Mouse (Mus musculus) MEL (cell line): ENCODE measurements around the gene Ubr7.

Experiments used
- CTCF ChIP-seq, 3 experiments: IDR thresholded peaks in 2 of 3; conservative IDR thresholded peaks in 1 of 3; 2 replicates each; pipeline ENCODE4 v1.5.1; 2011 to 2012; ENCODE audit warnings: low read length in 3 of 3, low read depth in 2 of 3, mild to moderate bottlenecking in 2 of 3, improper control_type of control experiment in 1 of 3, inconsistent platforms in 1 of 3, mixed read lengths in 1 of 3, moderate library complexity in 1 of 3; ENCODE audit not compliant: control insufficient read depth in 1 of 3, insufficient read depth in 1 of 3, poor library complexity in 1 of 3, severe bottlenecking in 1 of 3
- E2F4 ChIP-seq: IDR thresholded peaks from 2 replicates; pipeline ENCODE4 v1.6.1; 2011; ENCODE audit warnings: low read depth, low read length, improper control_type of control experiment, borderline replicate concordance
- ETS1 ChIP-seq: IDR thresholded peaks from 2 replicates; pipeline ENCODE4 v1.6.1; 2012; ENCODE audit warnings: low read depth, mild to moderate bottlenecking, inconsistent platforms, low read length, improper control_type of control experiment, moderate library complexity
- POLR2A ChIP-seq, 2 experiments: IDR thresholded peaks; 2 replicates each; pipeline ENCODE4 v1.6.1; 2011 to 2012; ENCODE audit warnings: low read length in 2 of 2, mild to moderate bottlenecking in 2 of 2, control low read depth in 1 of 2, improper control_type of control experiment in 1 of 2, low read depth in 1 of 2, moderate library complexity in 1 of 2; ENCODE audit not compliant: control insufficient read depth in 1 of 2, insufficient read depth in 1 of 2, poor library complexity in 1 of 2
- POLR2AphosphoS2 ChIP-seq: IDR thresholded peaks from 2 replicates; pipeline ENCODE4 v1.6.1; 2011; ENCODE audit warnings: low read length, improper control_type of control experiment
- POLR2AphosphoS5 ChIP-seq: IDR thresholded peaks from 2 replicates; pipeline ENCODE4 v1.6.1; 2012; ENCODE audit warnings: low read depth, borderline replicate concordance, mild to moderate bottlenecking, inconsistent platforms, low read length, moderate library complexity, mixed read lengths
- TCF12 ChIP-seq: IDR thresholded peaks from 2 replicates; pipeline ENCODE4 v1.6.1; 2014; ENCODE audit warnings: low read depth, mild to moderate bottlenecking, inconsistent platforms, low read length, improper control_type of control experiment, moderate library complexity
- UBTF ChIP-seq: IDR thresholded peaks from 2 replicates; pipeline ENCODE4 v1.6.1; 2012; ENCODE audit warnings: low read depth, mild to moderate bottlenecking, inconsistent platforms, low read length, improper control_type of control experiment, moderate library complexity, borderline replicate concordance; ENCODE audit not compliant: insufficient read depth
- USF1 ChIP-seq: IDR thresholded peaks from 2 replicates; pipeline ENCODE4 v1.6.1; 2014; ENCODE audit warnings: low read depth, mild to moderate bottlenecking, inconsistent platforms, low read length, improper control_type of control experiment, moderate library complexity
- ZC3H11A ChIP-seq: IDR thresholded peaks from 2 replicates; pipeline ENCODE4 v1.6.1; 2012; ENCODE audit warnings: low read depth, mild to moderate bottlenecking, inconsistent platforms, low read length, improper control_type of control experiment

DNA sequence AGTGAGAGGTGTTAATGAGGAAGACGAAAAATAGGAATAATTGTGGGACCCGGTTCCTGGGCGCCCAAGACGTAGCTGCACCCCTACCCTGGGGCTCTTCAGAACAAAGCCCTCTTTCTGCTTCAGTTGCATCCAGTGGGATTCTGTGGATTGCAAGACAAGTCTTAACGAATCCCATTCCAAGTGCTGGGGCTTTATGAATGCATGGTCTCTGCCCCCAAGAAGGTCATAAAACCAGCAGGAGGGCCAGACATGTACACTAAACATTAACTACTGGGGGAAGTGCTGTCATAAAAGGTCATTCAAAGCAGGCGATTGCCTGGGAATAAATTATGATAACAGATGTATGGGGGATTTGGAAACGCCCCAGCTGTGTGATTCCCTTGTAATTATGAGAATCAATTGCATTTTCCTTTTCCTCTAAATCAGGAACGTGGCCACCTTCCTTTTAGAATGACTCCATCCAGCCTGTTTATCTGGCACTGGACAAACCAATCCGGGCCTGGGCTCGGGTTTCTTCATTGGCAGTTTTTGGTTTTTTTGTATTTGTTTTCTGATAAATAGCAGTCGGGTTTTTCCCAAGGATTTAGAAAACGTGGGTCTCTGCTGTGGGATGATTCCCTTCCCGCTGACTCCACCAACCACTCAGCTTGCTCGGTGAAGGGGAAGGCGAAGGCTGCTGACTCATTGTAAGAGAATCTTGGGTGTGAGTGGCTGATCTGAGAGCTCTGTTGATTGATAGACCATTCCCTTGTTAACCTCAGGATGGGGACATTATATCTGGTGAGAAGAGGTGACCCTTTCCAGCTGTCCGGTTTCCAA is 26.8 kb upstream of the Ubr7 start:
- TF ChIP-seq USF1 (no peak), TCF12 (no peak), POLR2A (IDR thresholded peaks at IDR 0.05; ENCODE audit: control insufficient read depth in 1 of 2, insufficient read depth in 1 of 2, low read depth in 1 of 2, low read length in 2 of 2, poor library complexity in 1 of 2) (no peak), E2F4 (no peak), ETS1 (no peak), POLR2AphosphoS2 (no peak), CTCF (IDR thresholded peaks at IDR 0.05 in 2 of 3, conservative IDR thresholded peaks at IDR 0.05 in 1 of 3; ENCODE audit: control insufficient read depth in 1 of 3, insufficient read depth in 1 of 3, low read depth in 2 of 3, low read length in 3 of 3, poor library complexity in 1 of 3, severe bottlenecking in 1 of 3) (no peak), ZC3H11A (no peak), POLR2AphosphoS5 (no peak), UBTF (no peak)
